Mouse (Mus musculus): ENCODE measurements around the gene Cdsn.

DNA sequence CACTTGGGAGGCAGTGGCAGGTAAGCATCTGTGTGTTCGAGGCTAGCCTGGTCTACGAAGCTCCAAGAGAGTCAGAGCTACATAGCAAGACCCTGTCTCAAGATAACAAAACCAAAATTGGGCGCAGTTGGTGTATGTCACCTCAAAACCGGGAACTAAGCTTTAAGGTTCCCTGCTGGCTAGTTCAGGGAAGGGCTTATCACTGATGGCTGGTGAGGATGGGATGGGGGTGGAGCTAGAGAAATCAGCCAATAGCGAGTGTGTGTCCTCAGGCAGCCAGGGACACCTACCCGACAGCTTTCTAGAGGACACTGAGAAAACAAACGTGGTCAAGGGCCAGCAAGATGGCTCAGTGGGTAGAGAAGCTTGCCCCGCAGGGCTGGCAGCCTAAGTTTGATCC lies 6.3 kb downstream of the Cdsn start:
- TF ChIP-seq POLR2A (IDR thresholded peaks at IDR 0.05; ENCODE audit: extremely low read depth, insufficient read depth, low read length), result no peak
- no peak for TF ChIP-seq CTCF (IDR thresholded peaks at IDR 0.05; ENCODE audit: low read depth, low read length)

Measured in liver, adult 2 months (tissue).